Mouse (Mus musculus): ENCODE data around the gene Srebf2.

DNA sequence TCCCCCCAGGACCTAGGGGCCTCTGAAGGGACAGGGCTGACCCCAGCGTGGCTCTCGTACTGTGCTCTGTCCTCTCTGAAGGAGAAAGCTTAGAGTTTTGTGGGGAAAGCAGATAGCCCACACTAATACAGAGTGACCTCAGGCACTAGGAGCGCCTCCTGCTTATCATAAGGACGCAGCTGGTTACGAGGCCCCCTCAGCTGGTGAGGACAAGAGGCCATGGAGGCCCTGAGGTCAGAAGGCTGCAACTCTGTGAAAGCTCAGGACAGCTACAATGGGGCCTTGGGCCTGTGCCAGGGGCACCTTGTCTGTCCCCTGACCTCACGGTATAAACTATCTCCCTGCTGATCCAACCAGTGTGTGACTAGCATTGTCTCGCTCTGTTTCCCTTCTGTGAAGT is 37.2 kb downstream of the Srebf2 start:
- TF ChIP-seq CTCF (IDR thresholded peaks at IDR 0.05; ENCODE audit: borderline replicate concordance, insufficient read depth, low read depth, low read length) (no peak), POLR2A (IDR thresholded peaks at IDR 0.05; ENCODE audit: borderline replicate concordance, insufficient read depth, low read length) (no peak)
